Mouse (Mus musculus): Measurements from ENCODE around the gene Fam20c. TPM values are rescaled to one million over a fixed set of nuclear protein-coding genes. Genes with fewer than 3 reads are reported as not detected.

The Fam20c gene
- polyA plus RNA-seq, 1 experiment from 2014 or later = 7.0 TPM

DNA sequence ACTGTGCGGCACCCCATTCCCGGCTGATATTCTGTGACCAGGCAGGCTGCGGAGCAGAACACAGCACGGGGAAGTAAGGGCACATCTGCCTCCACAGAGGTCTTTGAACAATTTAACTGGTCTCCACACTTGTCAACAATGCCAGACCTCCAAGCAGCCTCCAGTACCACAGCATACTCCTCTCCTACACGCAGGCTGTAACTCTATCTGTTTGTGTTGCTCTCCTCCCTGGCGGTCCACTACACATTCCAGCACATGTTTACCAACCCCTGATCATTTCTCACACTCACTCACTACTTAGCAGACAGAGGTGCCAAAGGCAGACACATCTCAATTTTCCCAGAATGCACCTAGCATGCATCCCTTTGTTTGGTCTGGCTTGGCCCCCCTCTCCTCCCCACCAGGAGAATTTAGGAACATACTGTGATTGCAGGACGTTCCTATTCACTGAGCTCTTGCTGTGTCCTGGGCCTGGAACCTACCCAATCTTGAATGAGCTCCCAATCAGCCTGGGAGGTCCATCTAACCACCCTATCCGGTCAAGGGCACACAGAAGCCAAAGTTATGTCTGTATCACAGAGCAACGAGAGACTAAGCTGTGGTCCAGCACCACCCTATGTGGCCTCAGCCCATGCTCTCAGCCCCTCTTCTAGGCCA lies 89.0 kb downstream of the Fam20c start:
- Histone ChIP-seq H3K36me3 (no peaks in the 10 kb centered on the region), H3K4me1 (peaks cover 9% of the 10 kb centered on the region), H3K9me3 (replicated peaks) (no peaks in the 10 kb centered on the region), H3K27ac (replicated peaks) (no peak overlapping the region), H3K27me3 (ENCODE audit: low read depth, poor library complexity, severe bottlenecking) (no peaks in the 10 kb centered on the region; the same call in none of the 2 replicates), H3K4me3 (no peak overlapping the region)
- WGBS = 82% methylated on average over 9 of the region's 9 CpGs
- no peak for DNase-seq (ENCODE audit: low spot score)

DNA sequence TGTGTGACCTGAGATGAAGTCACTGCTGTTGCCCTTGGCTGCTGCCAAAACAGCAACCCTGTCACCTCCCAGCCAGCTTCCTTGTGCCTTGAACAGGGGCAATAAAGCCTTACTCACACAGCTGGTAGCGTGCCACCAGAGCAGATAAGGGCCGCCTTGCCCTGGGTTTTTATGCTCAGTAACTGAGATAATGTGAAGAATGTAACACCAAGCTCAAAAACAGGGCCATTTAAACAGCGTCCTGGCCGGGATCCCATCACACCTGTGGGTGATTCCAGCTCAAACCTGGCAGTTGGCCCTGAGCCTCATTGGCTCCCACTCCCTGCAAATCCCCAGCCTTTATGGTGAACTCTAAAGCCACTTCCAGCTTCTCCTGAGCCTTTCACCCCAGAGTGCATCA lies 92.2 kb downstream of the Fam20c start:
- DNase-seq (ENCODE audit: low spot score) = no peak
- 82% methylated on average over 4 of the region's 4 CpGs for WGBS
- H3K9me3 ChIP-seq (replicated peaks) = no peaks in the 10 kb centered on the region
- H3K4me1 ChIP-seq = peaks cover 10% of the 10 kb centered on the region
- H3K27me3 ChIP-seq (ENCODE audit: low read depth, poor library complexity, severe bottlenecking) = no peaks in the 10 kb centered on the region; the same call in none of the 2 replicates
- H3K36me3 ChIP-seq = no peaks in the 10 kb centered on the region
- H3K27ac ChIP-seq (replicated peaks) = no peak overlapping the region
- no peak overlapping the region for H3K4me3 ChIP-seq

DNA sequence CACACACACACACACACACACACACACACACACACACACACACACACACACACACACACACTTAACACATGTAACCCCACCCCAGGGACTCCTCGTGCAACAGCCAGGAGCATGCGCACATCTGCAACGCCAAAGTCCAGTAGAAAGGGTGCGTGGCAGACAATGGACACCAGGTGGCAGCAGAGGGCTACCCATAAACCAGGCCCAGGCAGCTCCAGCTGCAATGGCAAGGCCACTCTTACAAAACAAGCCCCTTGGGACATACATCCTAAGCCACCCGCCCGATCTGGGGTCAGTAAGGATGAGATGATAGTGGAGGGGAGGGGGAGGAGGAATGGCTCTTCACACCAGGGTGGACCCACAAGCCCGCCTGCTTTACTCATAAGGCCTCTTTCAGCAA lies 93.8 kb downstream of the Fam20c start:
- H3K27ac ChIP-seq (replicated peaks) = peak overlapping the region; percentile 14; the same call in 1 of the 2 replicates
- H3K36me3 ChIP-seq = no peaks in the 10 kb centered on the region
- H3K9me3 ChIP-seq (replicated peaks) = no peaks in the 10 kb centered on the region
- peak overlapping the region; percentile 36 for H3K4me3 ChIP-seq
- H3K4me1 ChIP-seq = peaks cover 10% of the 10 kb centered on the region
- H3K27me3 ChIP-seq (ENCODE audit: low read depth, poor library complexity, severe bottlenecking) = no peaks in the 10 kb centered on the region; the same call in none of the 2 replicates
- DNase-seq (ENCODE audit: low spot score) = peak; percentile 91
- WGBS = 7% methylated on average over 7 of the region's 7 CpGs

DNA sequence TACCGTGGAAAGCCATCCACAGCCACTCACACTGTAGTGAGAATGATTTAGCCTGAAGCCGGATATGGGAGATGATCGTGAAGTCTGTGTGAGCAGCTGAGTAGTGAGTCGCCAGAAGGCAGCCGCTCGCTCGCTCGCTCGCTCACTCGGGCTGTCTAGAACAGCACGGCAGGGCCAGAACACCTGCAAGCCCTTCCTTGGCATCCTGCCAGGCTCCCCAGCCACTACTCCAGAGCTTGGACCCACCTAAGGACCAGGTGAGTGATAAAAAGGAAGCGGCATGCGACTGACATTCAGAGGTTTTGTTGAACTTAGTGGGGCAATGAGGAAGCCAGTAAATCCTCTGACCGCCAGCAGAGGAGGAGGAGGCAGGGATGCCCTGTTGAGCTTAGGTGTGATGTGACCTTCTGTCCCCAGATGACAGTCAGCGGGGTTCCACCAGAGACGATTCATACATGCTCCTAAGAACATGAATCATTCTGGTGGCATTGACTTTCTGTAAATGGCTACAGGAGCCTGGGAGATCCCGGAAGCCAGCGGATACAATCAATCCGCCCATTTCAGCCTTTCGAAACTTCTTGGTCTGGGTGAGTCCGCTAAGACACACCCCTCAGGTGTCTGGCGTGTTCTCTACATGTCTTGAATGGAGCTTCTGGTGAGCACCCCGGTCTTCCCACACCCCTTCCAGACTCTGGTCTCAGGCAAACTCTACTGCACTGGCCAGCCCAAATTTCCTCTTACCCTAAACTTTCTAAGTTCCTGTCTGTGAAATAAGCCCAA lies 95.6 kb downstream of the Fam20c start:
- peaks cover 10% of the 10 kb centered on the region for H3K4me1 ChIP-seq
- H3K4me3 ChIP-seq = no peak overlapping the region
- DNase-seq (ENCODE audit: low spot score) = no peak
- no peaks in the 10 kb centered on the region for H3K9me3 ChIP-seq (replicated peaks)
- WGBS = 85% methylated on average over 23 of the region's 23 CpGs
- H3K27ac ChIP-seq (replicated peaks) = no peak overlapping the region
- H3K36me3 ChIP-seq = no peaks in the 10 kb centered on the region
- H3K27me3 ChIP-seq (ENCODE audit: low read depth, poor library complexity, severe bottlenecking) = no peaks in the 10 kb centered on the region; the same call in none of the 2 replicates

DNA sequence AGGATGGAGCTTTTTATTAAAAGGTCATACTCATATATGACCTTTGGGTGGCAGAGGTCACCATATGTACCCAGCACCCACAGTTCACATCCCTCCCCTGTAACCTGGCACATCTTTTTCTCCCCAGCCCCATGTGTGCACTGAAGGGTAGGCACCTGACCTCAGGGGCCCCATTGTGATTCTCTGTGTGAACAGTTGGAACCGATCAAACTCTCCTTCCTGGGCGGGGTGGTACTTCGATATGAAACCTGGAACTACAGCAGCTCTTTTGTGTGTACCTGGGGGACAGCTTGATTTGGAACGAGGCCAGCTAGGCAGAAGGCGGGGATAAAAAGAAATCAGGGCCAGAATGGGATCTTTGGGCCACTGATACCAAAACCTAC lies 96.1 kb downstream of the Fam20c start:
- Histone ChIP-seq H3K4me3 (no peak overlapping the region), H3K27me3 (ENCODE audit: low read depth, poor library complexity, severe bottlenecking) (no peaks in the 10 kb centered on the region; the same call in none of the 2 replicates), H3K36me3 (no peaks in the 10 kb centered on the region), H3K9me3 (replicated peaks) (no peaks in the 10 kb centered on the region), H3K27ac (replicated peaks) (no peak overlapping the region), H3K4me1 (peaks cover 10% of the 10 kb centered on the region)
- WGBS = 85% methylated on average over 5 of the region's 5 CpGs
- no peak for DNase-seq (ENCODE audit: low spot score)

DNA sequence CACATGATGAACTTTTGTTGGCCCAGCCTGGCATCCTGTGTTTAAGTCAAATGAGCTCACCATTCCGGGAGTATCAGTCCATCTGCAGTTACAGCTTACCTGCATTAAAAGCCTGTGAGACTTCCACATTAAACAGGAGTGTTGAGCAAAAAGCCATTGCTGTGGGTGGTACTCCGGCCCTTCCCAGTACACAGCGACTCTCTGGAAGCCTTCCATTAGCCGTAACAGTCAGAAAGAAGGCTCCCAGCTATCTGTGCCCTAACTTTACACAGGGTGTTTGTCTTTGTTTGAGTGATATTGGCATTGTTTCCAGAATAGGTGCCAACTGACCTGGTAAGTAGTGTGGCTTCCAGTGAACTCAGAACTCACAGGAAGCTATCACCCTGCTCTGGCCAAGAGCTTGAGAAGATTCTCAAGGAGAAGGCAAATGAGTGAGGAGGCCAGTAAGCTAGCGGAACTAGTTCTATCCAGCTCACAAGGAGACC lies 97.0 kb downstream of the Fam20c start:
- no peak overlapping the region for H3K4me3 ChIP-seq
- no peaks in the 10 kb centered on the region for H3K36me3 ChIP-seq
- no peak for DNase-seq (ENCODE audit: low spot score)
- WGBS = 92% methylated on average over 5 of the region's 5 CpGs
- H3K9me3 ChIP-seq (replicated peaks) = no peaks in the 10 kb centered on the region
- H3K27me3 ChIP-seq (ENCODE audit: low read depth, poor library complexity, severe bottlenecking) = no peaks in the 10 kb centered on the region; the same call in none of the 2 replicates
- H3K4me1 ChIP-seq = peaks cover 10% of the 10 kb centered on the region
- H3K27ac ChIP-seq (replicated peaks) = no peak overlapping the region

DNA sequence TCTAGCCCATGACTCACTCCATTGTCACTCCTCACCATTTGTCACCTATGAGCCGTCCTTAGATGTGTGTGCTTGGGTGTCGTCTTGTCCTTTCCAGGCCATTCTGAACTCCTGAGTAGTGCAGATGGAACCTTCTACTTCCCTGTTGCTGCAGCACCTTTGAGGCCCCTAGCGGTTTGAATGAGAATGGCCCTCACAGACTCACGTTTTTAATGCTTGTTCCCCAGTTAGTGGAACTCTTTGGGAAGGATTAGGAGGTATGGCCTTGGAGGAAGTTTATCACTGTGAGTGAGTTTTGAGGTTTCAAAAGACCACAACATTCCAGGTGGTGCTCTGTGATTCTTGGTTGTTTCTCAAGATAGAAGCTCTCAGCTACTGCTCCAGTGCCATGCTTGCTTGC lies 97.8 kb downstream of the Fam20c start:
- DNase-seq (ENCODE audit: low spot score) = no peak
- H3K27me3 ChIP-seq (ENCODE audit: low read depth, poor library complexity, severe bottlenecking) = no peaks in the 10 kb centered on the region; the same call in 1 of the 2 replicates
- H3K4me3 ChIP-seq = no peak overlapping the region
- H3K4me1 ChIP-seq = peaks cover 10% of the 10 kb centered on the region
- no peaks in the 10 kb centered on the region for H3K9me3 ChIP-seq (replicated peaks)
- H3K27ac ChIP-seq (replicated peaks) = no peak overlapping the region
- WGBS = 73% methylated on average over 4 of the region's 4 CpGs
- H3K36me3 ChIP-seq = no peaks in the 10 kb centered on the region

DNA sequence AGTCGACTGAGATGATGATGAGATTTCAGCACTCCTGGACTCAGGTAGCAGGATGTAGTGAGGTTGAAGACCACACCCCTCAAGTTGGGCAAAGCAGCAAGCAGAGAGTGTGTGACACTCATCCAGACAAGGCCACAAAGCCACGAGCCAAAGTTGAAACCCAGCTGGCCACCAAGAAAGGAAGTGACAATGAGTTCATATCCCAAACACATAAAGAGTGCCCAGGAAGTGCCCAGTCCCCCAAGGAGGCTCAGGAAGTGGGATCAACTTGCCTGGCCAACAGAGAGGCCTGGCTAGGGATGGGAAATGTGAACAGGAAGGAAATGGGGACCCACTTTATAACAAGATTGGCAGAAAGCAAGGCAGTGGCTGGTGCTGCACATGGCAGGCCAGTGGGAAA lies 99.0 kb downstream of the Fam20c start:
- 81% methylated on average over 2 of the region's 2 CpGs for WGBS
- Histone ChIP-seq H3K4me3 (no peak overlapping the region), H3K36me3 (no peaks in the 10 kb centered on the region), H3K27me3 (ENCODE audit: low read depth, poor library complexity, severe bottlenecking) (no peaks in the 10 kb centered on the region), H3K4me1 (peaks cover under 1% of the 10 kb centered on the region), H3K27ac (replicated peaks) (no peak overlapping the region), H3K9me3 (replicated peaks) (no peaks in the 10 kb centered on the region)
- no peak for DNase-seq (ENCODE audit: low spot score)

DNA sequence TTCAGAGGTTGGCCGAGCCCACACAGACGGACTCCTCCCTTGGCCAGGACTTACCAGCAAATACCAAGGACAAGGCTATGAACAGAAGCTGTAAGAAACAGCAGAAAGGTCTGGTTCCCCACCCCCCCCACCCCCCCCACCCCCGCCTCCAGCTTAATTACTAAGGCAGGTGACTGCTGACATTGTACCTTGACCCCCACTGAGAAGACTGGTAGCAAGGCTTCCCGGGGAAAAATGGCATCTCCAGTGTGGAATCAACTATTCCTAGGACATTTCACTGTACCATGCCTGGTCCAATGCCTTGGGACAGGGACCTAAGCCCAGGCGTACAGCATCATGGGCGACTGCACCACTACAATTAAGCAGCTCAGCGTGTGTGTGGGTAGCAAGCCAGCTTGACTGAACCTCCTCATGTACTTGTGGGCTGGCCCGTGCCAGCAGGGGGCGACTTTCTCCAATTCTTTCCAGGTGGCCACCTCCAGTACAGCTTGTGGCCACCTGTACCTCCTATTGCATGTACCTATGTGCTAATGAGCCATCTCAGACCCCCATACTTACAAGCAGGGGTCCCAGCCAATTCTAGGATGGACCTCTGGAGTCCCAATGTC lies 102.8 kb downstream of the Fam20c start:
- Histone ChIP-seq H3K9me3 (replicated peaks) (no peaks in the 10 kb centered on the region), H3K4me3 (no peak overlapping the region), H3K27me3 (ENCODE audit: low read depth, poor library complexity, severe bottlenecking) (no peaks in the 10 kb centered on the region), H3K4me1 (no peaks in the 10 kb centered on the region; the same call in 1 of the 2 replicates), H3K27ac (replicated peaks) (no peak overlapping the region), H3K36me3 (no peaks in the 10 kb centered on the region)
- WGBS = 42% methylated on average over 9 of the region's 9 CpGs
- DNase-seq (ENCODE audit: low spot score) = peak; percentile 50

DNA sequence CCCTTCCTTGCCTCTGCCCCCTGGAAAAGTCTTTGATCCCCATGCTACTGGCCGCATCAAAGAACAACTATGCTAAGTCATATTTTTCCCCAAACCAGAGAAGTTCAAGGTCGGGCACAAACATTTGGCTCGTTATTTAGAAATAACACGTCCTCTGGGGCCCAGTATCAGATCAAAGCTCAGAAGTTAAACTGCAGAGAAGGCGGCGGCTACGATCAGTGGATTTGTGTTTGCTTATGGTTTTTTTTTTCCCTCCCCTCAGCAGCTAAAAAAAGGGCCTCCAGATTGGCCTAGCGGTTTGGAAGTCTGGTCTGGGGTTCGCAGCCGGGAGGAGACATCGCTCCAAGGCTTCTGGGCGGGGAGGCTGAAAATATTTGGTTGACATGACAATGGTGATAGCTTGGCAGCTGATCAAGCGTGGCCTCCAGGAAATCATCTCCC lies 103.5 kb downstream of the Fam20c start:
- no peak overlapping the region for H3K27ac ChIP-seq (replicated peaks)
- no peaks in the 10 kb centered on the region for H3K27me3 ChIP-seq (ENCODE audit: low read depth, poor library complexity, severe bottlenecking)
- DNase-seq (ENCODE audit: low spot score) = no peak
- H3K9me3 ChIP-seq (replicated peaks) = no peaks in the 10 kb centered on the region
- no peaks in the 10 kb centered on the region for H3K36me3 ChIP-seq
- 84% methylated on average over 13 of the region's 13 CpGs for WGBS
- H3K4me3 ChIP-seq = no peak overlapping the region
- H3K4me1 ChIP-seq = no peaks in the 10 kb centered on the region; the same call in 1 of the 2 replicates
